Mouse (Mus musculus): ENCODE measurements around the gene Rgs6. TPM values are rescaled to one million over a fixed set of nuclear protein-coding genes. Genes with fewer than 3 reads are reported as not detected.

Gene Rgs6
- polyA plus RNA-seq, 2 experiments: 0.07 to 0.20 TPM

GRCm38 (mm10) chr12:82710376-82710775 is 122.3 kb downstream of the Rgs6 start:
- TF ChIP-seq CTCF (IDR thresholded peaks at IDR 0.05; ENCODE audit: low read depth) (no peak), EP300 (IDR thresholded peaks at IDR 0.05; ENCODE audit: low read depth) (no peak)
- ATAC-seq (ENCODE audit: insufficient read depth): no peak
- no peak overlapping the region for H3K27ac ChIP-seq
- no peak overlapping the region for H3K4me2 ChIP-seq (ENCODE audit: low read depth)
- no peaks in the 10 kb centered on the region for H3K4me1 ChIP-seq (replicated peaks; ENCODE audit: control insufficient read depth in 2 of 2, insufficient read depth in 2 of 2, low read length in 1 of 2)
- DNase-seq (ENCODE audit: low read depth in 3 of 3, low spot score in 3 of 3): no peak
- H3K36me3 ChIP-seq (replicated peaks; ENCODE audit: control insufficient read depth, insufficient read depth, low read depth): no peaks in the 10 kb centered on the region
- no peaks in the 10 kb centered on the region for H3K9me3 ChIP-seq (ENCODE audit: control insufficient read depth, low read length)
- H3K27me3 ChIP-seq (ENCODE audit: control insufficient read depth, insufficient read depth, low read length): no peaks in the 10 kb centered on the region
- no peak overlapping the region for H3K9ac ChIP-seq (replicated peaks)
- no peak overlapping the region for H3K4me3 ChIP-seq (ENCODE audit: insufficient read depth in 1 of 2, low read depth in 2 of 2, low read length in 2 of 2)

GRCm38 (mm10) chr12:82714284-82714683 is 126.2 kb downstream of the Rgs6 start:
- no peaks in the 10 kb centered on the region for H3K27me3 ChIP-seq (ENCODE audit: control insufficient read depth, insufficient read depth, low read length)
- H3K4me3 ChIP-seq (ENCODE audit: insufficient read depth in 1 of 2, low read depth in 2 of 2, low read length in 2 of 2): no peak overlapping the region
- H3K4me1 ChIP-seq (replicated peaks; ENCODE audit: control insufficient read depth in 2 of 2, insufficient read depth in 2 of 2, low read length in 1 of 2): no peaks in the 10 kb centered on the region
- no peak overlapping the region for H3K27ac ChIP-seq
- no peak overlapping the region for H3K9ac ChIP-seq (replicated peaks)
- no peaks in the 10 kb centered on the region for H3K9me3 ChIP-seq (ENCODE audit: control insufficient read depth, low read length)
- H3K4me2 ChIP-seq (ENCODE audit: low read depth): no peak overlapping the region
- DNase-seq (ENCODE audit: low read depth in 3 of 3, low spot score in 3 of 3) (no peak), ATAC-seq (ENCODE audit: insufficient read depth) (no peak)
- 45% methylated on average over 2 of the region's 2 CpGs for WGBS (ENCODE audit: insufficient replicate concordance)
- no peaks in the 10 kb centered on the region for H3K36me3 ChIP-seq (replicated peaks; ENCODE audit: control insufficient read depth, insufficient read depth, low read depth)
- TF ChIP-seq CTCF (IDR thresholded peaks at IDR 0.05; ENCODE audit: low read depth): no peak
- TF ChIP-seq EP300 (IDR thresholded peaks at IDR 0.05; ENCODE audit: low read depth): no peak

GRCm38 (mm10) chr12:82723017-82723540 is 135.0 kb downstream of the Rgs6 start:
- no peak overlapping the region for H3K4me2 ChIP-seq (ENCODE audit: low read depth)
- TF ChIP-seq EP300 (IDR thresholded peaks at IDR 0.05; ENCODE audit: low read depth) (no peak), CTCF (IDR thresholded peaks at IDR 0.05; ENCODE audit: low read depth) (no peak)
- no peak overlapping the region for H3K27ac ChIP-seq
- no peaks in the 10 kb centered on the region for H3K27me3 ChIP-seq (ENCODE audit: control insufficient read depth, insufficient read depth, low read length)
- no peaks in the 10 kb centered on the region for H3K36me3 ChIP-seq (replicated peaks; ENCODE audit: control insufficient read depth, insufficient read depth, low read depth)
- H3K4me1 ChIP-seq (replicated peaks; ENCODE audit: control insufficient read depth in 2 of 2, insufficient read depth in 2 of 2, low read length in 1 of 2): no peaks in the 10 kb centered on the region
- WGBS (ENCODE audit: insufficient replicate concordance): 66% methylated on average over 8 of the region's 8 CpGs
- no peak overlapping the region for H3K9ac ChIP-seq (replicated peaks)
- no peaks in the 10 kb centered on the region for H3K9me3 ChIP-seq (ENCODE audit: control insufficient read depth, low read length)
- no peak overlapping the region for H3K4me3 ChIP-seq (ENCODE audit: insufficient read depth in 1 of 2, low read depth in 2 of 2, low read length in 2 of 2)
- ATAC-seq (ENCODE audit: insufficient read depth) (no peak), DNase-seq (ENCODE audit: low read depth in 3 of 3, low spot score in 3 of 3) (no peak)

- H3K9ac ChIP-seq (replicated peaks): no peak overlapping the region
- H3K9me3 ChIP-seq (ENCODE audit: control insufficient read depth, low read length): no peaks in the 10 kb centered on the region
- H3K4me3 ChIP-seq (ENCODE audit: insufficient read depth in 1 of 2, low read depth in 2 of 2, low read length in 2 of 2): no peak overlapping the region
- no peak for TF ChIP-seq EP300 (IDR thresholded peaks at IDR 0.05; ENCODE audit: low read depth)
- TF ChIP-seq CTCF (IDR thresholded peaks at IDR 0.05; ENCODE audit: low read depth): no peak
- 59% methylated on average over 4 of the region's 4 CpGs for WGBS (ENCODE audit: insufficient replicate concordance)
- H3K4me1 ChIP-seq (replicated peaks; ENCODE audit: control insufficient read depth in 2 of 2, insufficient read depth in 2 of 2, low read length in 1 of 2): no peaks in the 10 kb centered on the region
- no peaks in the 10 kb centered on the region for H3K27me3 ChIP-seq (ENCODE audit: control insufficient read depth, insufficient read depth, low read length)
- ATAC-seq (ENCODE audit: insufficient read depth) (no peak), DNase-seq (ENCODE audit: low read depth in 3 of 3, low spot score in 3 of 3) (no peak)
- no peaks in the 10 kb centered on the region for H3K36me3 ChIP-seq (replicated peaks; ENCODE audit: control insufficient read depth, insufficient read depth, low read depth)
- no peak overlapping the region for H3K4me2 ChIP-seq (ENCODE audit: low read depth)
- H3K27ac ChIP-seq: no peak overlapping the region
Measured at GRCm38 (mm10) chr12:82726255-82726654, 138.2 kb downstream of the Rgs6 start.

- 55% methylated on average over 7 of the region's 7 CpGs for WGBS (ENCODE audit: insufficient replicate concordance)
- no peak overlapping the region for H3K9ac ChIP-seq (replicated peaks)
- no peaks in the 10 kb centered on the region for H3K4me1 ChIP-seq (replicated peaks; ENCODE audit: control insufficient read depth in 2 of 2, insufficient read depth in 2 of 2, low read length in 1 of 2)
- no peaks in the 10 kb centered on the region for H3K27me3 ChIP-seq (ENCODE audit: control insufficient read depth, insufficient read depth, low read length)
- DNase-seq (ENCODE audit: low read depth in 3 of 3, low spot score in 3 of 3): no peak
- ATAC-seq (ENCODE audit: insufficient read depth): no peak
- no peak overlapping the region for H3K4me2 ChIP-seq (ENCODE audit: low read depth)
- no peak overlapping the region for H3K27ac ChIP-seq
- no peak overlapping the region for H3K4me3 ChIP-seq (ENCODE audit: insufficient read depth in 1 of 2, low read depth in 2 of 2, low read length in 2 of 2)
- H3K36me3 ChIP-seq (replicated peaks; ENCODE audit: control insufficient read depth, insufficient read depth, low read depth): no peaks in the 10 kb centered on the region
- no peaks in the 10 kb centered on the region for H3K9me3 ChIP-seq (ENCODE audit: control insufficient read depth, low read length)
- TF ChIP-seq CTCF (IDR thresholded peaks at IDR 0.05; ENCODE audit: low read depth): no peak
- no peak for TF ChIP-seq EP300 (IDR thresholded peaks at IDR 0.05; ENCODE audit: low read depth)
Measured at GRCm38 (mm10) chr12:82731587-82731986, 143.5 kb downstream of the Rgs6 start.

All from liver, embryonic 14.5 days (tissue).